Mouse (Mus musculus) ES-CJ7 (cell line): Measurements from ENCODE around the gene Ift122.
"Not testable (repeated sequence)": the region's sequence is repeated elsewhere in the genome, so short reads cannot be mapped to it uniquely, and the experiment has no call there.

Source experiments
- DNase-seq: peaks from one replicate; pipeline ENCODE4 v3.0.0; 2011; ENCODE audit warnings: low read depth, low spot score

The Ift122 gene

GRCm38 (mm10) chr6:115846640-115847411, 6.4 kb upstream of the Ift122 start:
- peak; percentile 57 for DNase-seq

DNA sequence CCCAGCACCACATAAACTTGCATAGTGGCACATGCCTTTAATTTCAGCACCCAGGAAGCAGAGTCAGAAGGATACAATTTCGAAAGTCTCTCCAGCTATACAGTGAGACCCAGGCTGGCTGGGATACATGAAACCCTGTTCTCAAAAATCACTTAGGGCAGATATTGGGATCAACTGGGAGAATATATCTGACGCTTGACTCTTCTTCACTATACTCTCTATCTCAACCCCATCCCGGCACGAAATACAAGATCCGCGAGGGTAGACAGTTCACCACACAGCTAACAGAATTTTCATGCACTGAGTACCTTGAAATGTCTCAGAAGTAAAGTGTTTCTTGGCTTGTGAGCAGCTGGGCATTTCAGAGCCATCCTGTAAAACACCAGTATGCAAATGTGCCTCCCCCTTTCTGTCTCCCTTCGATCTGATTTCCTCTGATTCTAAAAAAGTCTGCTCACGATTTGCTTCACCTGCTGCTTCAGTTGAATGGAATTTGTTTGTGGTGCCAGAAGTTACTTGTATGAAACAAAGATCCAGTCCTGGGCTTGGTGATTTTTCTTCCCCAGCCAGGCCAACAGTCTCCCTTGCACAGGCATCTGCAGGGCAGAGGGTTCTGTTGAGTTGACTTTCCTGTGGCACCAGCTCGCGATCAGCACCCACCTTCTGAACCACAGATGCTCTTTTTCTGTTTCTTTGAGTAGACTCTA, 4.5 kb upstream of the Ift122 start:
- DNase-seq: no peak

- no peak for DNase-seq
Observed at GRCm38 (mm10) chr6:115852446-115853090, 702 bp upstream of the Ift122 start.

DNA sequence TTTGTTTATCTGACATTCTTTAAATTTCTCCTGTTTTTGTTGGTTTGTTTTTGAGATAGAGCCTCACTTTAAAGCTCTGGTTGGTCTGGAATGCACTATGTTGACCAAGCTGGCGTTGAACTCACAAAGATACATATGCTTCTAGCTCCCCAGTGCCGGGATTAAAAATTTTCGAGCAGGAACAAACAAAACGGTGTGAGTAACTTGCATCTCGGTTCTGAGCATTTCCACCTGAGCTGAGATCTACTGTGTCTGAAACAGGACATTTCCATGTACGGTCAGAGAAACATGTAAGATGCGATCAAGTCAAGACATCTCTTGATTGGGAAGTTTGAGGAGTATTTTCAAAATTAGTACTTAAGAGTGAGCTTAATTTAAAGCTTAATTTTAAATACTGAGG, 715 bp downstream of the Ift122 start:
- DNase-seq: no peak

DNA sequence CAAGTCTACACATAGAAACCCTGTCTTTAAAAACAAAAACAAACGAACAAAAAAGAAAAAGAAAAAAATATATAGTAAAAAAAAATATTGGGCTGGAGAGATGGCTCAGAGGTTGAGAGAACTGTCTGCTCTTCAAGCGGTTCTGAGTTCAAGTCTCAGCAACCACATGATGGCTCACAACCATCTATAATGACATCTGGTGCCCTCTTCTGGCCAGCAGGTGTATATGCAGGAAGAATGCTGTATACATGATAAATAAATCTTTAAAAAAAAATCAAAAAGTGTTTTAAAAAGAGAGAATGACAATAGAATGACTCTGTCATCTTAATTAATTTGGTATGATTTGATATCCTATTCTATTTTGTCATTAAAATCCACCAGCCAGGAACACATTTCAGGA, 1.2 kb downstream of the Ift122 start:
- peak; percentile 50 for DNase-seq

GRCm38 (mm10) chr6:115855733-115856360, 2.6 kb downstream of the Ift122 start:
- DNase-seq: no peak

DNA sequence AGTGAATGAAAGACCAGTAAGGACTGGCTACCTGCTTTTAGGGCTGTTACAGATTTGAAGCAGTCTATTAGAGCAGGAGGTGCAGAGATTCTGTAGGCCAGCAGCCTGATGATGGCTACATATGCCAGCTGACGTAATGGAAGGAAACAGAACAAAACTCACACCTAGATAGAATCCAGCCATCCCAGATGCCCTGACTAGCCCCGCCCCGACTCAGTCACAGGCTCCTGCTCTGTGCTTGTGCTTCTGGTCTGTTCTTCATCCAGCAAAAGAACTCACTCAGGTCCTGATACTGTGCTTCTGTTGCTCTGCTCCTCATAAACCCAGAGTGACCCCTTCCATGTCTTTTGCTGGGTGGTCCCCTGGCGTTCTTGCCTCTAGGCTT, 3.1 kb downstream of the Ift122 start:
- no peak for DNase-seq

DNA sequence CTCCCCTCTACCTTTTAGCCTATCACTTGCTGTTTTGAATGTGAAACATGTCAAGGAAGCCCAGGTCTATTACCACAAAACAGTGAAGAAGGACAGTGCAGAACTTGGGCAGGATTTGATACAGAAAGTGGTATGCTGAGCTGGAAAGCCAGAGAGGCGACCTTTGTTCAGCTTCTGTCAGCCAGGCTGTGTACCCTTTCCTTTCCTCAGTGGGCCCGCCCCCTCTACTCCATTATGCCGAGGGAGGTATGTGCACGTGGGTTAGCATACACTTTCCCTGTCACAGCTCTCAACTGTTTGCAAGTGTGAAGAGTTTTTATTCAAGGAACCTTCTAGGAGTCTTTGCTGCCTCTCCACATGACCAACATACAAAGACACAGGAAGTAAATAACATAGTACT, 6.0 kb downstream of the Ift122 start:
- no peak for DNase-seq

DNA sequence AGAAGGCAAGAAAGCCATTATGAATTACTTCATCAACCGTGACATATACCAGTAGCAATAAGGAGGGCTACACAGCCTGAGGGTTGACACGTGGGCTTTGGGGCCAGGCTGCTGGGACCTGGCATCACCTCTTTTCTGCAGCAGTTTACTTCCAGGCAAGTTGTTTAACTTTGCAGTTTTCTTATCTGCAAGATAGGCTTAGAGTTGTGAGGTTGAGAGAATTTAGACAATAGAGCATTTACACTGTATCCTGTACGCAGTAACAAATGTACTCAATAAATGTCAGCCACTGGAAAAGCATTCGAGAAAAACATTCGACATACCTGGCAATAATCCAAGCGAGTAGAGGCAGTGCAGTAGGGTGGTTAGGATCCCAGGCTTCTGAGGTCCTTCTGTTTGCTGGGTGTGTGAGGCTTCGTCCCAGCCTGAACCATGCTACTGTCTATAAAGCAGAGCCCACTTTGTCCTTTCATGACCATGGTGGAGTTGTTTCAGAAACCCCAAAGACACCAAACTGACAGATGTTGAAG, 6.8 kb downstream of the Ift122 start:
- DNase-seq: no peak

- DNase-seq: no peak
Observed at GRCm38 (mm10) chr6:115863340-115863841, 10.1 kb downstream of the Ift122 start.

DNA sequence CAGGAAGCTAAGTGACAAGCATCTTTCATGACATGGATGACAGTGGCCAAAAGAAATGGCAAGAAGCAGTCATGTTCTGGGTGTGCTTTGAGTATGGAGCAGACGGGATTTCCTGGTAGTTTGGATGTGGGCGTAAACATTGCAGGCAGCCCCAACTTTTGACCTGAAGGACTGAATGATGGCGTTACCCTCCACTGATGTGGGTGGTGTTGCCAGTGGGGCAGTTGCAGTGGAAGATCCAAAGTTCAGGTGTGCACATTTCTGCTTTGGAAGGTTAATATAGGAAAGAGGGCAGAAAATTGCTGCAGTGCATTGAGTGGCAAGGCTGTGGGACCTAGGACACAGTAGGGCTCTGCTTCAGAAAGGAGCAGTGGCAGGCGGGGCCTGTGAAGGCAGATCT, 12.0 kb downstream of the Ift122 start:
- no peak for DNase-seq

GRCm38 (mm10) chr6:115867157-115867556, 13.9 kb downstream of the Ift122 start:
- not testable (repeated sequence) for DNase-seq

- not testable (repeated sequence) for DNase-seq
Observed at GRCm38 (mm10) chr6:115871318-115871717, 18.0 kb downstream of the Ift122 start.

GRCm38 (mm10) chr6:115877239-115877638, 24.0 kb downstream of the Ift122 start:
- no peak for DNase-seq

- no peak for DNase-seq
Observed at GRCm38 (mm10) chr6:115878694-115879093, 25.4 kb downstream of the Ift122 start.

DNA sequence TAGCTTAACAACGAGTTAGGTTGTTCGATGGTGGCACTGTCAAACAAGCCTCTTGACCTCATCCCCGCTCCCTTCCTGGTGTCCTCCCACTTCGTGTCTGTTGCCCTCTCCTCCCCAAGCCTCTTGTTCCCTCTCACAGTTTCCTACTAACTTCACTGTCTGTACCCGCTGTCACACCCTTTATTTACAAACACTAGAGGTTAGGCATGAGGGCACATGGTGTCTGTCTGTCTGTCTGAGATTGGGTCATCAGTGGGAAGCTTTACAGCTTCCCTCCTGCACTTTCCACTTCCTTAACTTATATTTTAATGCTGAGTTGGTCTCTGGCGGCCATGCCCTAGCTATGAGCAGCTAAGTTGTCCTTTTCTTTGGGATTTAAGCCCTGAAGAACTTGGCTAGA, 26.5 kb downstream of the Ift122 start:
- no peak for DNase-seq

GRCm38 (mm10) chr6:115880751-115881150, 27.5 kb downstream of the Ift122 start:
- no peak for DNase-seq

DNA sequence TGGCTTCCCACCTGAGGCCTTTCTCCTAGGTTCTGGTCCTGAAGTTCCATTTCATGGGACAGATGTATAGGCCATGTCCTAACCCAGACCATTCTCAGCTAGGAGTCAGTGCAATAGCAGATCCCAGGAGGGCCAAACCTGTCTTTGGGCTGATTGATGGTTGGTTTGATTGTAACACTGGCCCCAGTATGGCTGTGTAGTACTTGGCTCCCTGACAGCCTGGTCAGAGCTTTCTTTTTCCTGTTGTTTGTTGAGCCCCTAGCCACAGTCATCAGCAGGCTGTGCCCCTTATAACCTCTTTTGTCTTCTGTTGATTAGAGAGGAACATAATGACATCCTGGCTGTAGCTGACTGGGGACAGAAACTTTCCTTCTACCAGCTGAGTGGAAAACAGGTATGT, 30.7 kb downstream of the Ift122 start:
- no peak for DNase-seq

DNA sequence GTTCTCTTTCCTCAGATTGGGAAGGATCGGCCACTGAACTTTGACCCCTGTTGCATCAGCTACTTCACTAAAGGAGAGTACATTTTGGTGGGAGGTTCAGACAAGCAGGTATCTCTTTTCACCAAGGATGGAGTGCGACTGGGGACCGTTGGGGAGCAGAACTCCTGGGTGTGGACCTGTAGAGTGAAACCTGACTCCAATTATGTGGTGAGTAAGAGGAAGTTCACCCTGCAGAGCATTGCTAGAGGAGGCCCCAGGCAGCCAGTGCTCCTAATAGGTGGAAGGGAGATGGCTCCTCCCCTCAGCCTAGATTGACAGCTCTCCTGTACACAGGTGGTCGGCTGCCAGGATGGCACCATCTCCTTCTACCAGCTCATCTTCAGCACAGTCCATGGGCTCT, 33.6 kb downstream of the Ift122 start:
- peak; percentile 86 for DNase-seq

DNA sequence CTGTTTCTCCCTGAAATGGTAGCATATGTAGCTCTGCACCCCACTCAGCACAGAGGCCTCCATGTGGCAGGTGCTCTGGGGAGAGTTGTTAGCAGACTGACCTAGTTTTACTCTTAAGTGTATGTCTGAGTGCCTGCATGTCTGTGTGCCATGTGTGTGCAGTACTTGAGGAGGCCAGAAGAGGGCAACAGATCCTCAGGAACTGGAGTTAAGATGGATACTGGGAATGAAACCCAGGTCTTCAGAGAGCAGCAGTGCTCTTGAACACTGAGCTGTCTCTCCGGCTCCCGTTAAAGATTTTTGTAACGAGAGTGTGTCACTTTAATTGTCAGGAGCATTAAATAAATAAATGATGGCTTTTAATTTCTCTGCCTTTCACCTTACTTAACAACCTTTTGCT, 35.0 kb downstream of the Ift122 start:
- DNase-seq: peak; percentile 81

DNA sequence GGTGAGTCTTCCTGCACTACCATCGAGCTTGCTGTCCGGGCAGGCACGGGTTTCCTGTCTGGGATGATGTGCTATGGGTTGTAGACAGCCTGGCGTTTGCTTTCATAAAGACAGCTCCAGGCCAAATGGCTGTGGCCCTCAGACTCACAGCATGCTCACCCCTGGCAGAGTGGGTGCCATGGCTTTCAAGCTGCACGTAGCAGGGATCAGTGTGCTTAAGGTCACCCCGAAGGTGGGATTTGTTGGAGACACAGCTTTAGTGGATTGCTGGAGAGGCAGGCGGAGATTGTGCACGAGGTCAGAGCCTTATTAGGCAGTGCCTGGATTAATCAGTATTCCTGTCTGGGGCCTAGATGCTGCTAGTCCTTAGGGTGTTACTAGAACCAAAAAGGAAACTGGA, 37.3 kb downstream of the Ift122 start:
- DNase-seq: no peak

- DNase-seq: no peak
Observed at GRCm38 (mm10) chr6:115891061-115891460, 37.8 kb downstream of the Ift122 start.
